In the genomic region with DNA sequence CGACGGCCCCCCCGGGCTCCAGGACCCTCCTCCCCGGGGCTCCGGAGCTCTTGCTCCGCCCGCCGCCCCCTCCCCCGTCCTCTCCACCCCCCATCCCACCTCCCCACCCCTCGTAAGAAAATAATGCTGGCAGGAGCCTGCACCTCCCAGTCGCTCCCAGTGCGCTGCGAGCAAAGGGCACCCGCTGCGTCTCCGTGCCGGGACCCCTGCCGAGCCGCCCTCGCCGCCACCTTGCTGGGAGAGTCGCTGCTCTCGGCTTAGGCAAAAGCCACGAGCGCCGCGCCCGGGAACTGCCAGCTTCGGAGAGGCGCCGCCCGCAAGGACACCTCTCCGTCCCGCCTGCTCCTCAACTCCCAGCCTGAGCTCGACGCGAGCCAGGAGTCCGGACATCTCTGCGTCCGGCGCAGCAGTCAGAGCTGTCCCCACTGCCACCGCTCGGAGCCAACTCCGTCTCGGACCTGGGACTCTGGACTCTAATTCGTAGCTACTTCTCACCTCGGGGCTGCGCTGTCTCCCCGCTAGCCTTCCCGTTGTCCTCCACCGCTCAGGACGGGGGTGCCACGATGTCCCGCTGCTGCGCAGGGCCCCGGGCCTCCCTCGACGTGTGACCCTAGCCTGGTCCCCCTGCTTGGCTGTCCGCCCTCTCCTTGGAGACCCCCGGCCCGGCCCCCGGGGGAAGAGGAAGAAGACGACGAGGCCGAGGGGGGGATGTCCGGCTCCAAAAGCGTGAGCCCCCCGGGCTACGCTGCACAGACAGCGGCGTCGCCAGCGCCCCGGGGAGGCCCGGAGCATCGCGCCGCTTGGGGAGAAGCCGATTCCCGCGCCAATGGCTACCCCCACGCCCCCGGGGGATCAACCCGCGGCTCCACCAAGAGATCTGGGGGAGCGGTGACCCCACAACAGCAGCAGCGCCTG, we compare ENCODE assay signal across 8 mouse cellular contexts. TPM values are rescaled to one million over a fixed set of nuclear protein-coding genes. Genes with fewer than 3 reads are reported as not detected.
DNase-seq lines count a peak whose midpoint lies in the region; ATAC-seq lines count a peak whose summit lies in the region.

No protein-coding gene starts in this region.

- DNase-seq in adrenal gland, adult 2 months, result peak; percentile 74
- DNase-seq in cerebellum, adult 9-10 months, result peak; percentile 45
- DNase-seq in gastrocnemius, postnatal 14 days, result peak; percentile 39
- DNase-seq in induced T-regulatory cell, adult 2 months (ENCODE audit: low read depth), result peak; percentile 13
- DNase-seq in left cerebral cortex, postnatal 4 days, result peak; percentile 64
- peak; percentile 60 for DNase-seq in right cerebral cortex, postnatal 4 days

- ATAC-seq in megakaryocyte-erythroid progenitor cell, adult 5-6 weeks (replicated peaks; ENCODE audit: low FRiP score, low TSS enrichment, poor library complexity, severe bottlenecking), result 0 out of 2 replicates have a peak, but pooled peaks have one; percentile 13
- no peak for ATAC-seq in inflammation-experienced regulatory T-cells, adult 6 months

- intact Hi-C loops in gastrocnemius, postnatal 14 days (cut with DNase I; ENCODE audit: low total_unique reads), result loop anchor here (5.0 kb wide), 1 partner anchor 43 kb away; no protein-coding TSS in a partner anchor
- intact Hi-C loops in left cerebral cortex, postnatal 4 days (cut with DNase I), result loop anchor here (2.0 kb wide), 1 partner anchor 115 kb away; no protein-coding TSS in a partner anchor

RNA-seq across cellular contexts. Expression of gene Adcy5, which starts 1.0 kb away (rescaled TPM):
- 10 to 100 TPM in 1 of 2 experiments, 1 to 10 TPM in 1; 9.1 to 21.7 TPM for total RNA-seq in adrenal gland, adult 2 months (2021)
- polyA plus RNA-seq in adrenal gland, adult 2 months (2012; rRNA removed), result 17.1 and 32.8 TPM in 2 replicates
- 1 to 10 TPM; 2.1 to 2.4 TPM for total RNA-seq in gastrocnemius, postnatal 14 days (2021)
- 10 to 100 TPM; 82.1 to 83.3 TPM for total RNA-seq in left cerebral cortex, postnatal 4 days (2021)
- not detected in 2 replicates for total RNA-seq in megakaryocyte-erythroid progenitor cell, adult 5-6 weeks (2014; fragmentation: Nextera tagmentation)
- total RNA-seq in megakaryocyte-erythroid progenitor cell, adult 5-6 weeks (2017), result not detected in 2 replicates
- under 1 TPM; 0.04 to 0.33 (median 0.10) TPM for polyA plus RNA-seq in inflammation-experienced regulatory T-cells, adult 6 months (2017; shearing (Covaris generic))

Comparison
In these comparisons a context has a peak if more than half of its experiments do, and no peak if none do; other contexts are left out.
1. DNase-seq: peak in every context shown above with its lines; median percentile 74 in adrenal gland, adult 2 months; 64 in left cerebral cortex, postnatal 4 days; 60 in right cerebral cortex, postnatal 4 days; 45 in cerebellum, adult 9-10 months; 39 in gastrocnemius, postnatal 14 days; 13 in induced T-regulatory cell, adult 2 months.